Mouse (Mus musculus): ENCODE measurements around the gene Sema4b.

Gene Sema4b

DNA sequence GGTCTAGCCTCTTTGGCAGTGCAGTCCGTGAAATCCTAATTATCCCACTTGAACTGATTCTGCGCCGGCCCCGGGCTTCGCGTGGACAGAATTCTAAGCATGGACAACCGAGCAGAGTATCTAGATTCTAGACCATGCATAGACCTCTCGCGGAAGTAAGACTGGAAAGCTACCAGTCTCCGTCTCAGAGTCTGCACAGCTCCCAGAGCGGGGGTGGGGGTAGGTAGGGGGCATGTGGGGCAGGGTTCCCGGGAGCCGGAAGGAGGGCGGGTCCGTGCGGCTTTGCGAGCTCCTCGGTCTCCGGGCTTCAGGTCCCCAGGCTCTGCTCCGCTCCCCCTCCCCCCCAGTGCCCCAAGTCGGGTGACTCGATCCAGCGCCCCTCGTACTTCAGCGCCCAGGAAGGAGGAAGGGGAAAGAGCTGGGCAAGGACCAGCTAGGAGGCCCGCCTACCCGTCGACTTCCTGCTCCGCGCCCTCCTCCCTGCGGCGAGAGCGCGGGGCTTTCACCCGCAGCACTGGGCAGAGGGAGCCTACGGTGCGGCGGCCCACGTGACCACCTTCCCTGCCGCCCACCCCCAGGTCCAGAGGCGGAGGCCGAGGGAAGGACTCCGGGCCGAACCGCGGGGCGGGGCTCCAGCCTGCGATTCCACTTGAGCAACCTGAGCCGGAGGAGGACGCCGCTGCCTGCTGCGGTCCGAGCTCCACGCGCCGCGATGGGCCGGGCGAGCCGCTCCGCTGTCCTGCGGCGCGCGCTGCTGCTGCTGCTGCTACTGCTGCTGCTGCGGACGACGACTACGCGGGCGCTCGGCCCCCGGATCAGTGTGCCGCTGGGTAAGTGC, 11.5 kb downstream of the Sema4b start:
- DNase-seq (ENCODE audit: low spot score): peak; percentile 67

DNA sequence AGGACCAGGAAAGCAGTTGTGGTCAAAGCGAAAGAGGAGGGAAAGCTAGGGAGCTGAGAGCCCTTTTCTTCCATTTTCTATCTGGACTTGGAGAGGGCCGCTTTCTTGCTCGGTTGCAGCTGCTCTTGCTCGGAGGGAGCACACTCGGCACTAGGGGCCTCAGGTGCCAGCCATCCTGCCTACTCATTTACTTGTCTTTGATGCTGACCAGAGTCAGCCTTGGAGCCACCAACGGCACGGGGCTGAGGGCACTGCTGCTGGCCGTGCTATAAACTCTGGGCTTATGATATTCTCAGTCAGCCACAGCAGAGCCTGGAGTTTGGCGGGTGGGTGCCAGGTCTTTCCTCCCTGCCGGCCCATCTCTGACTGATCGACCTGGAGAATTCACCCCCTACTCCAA, 12.2 kb downstream of the Sema4b start:
- no peak for DNase-seq (ENCODE audit: low spot score)

DNA sequence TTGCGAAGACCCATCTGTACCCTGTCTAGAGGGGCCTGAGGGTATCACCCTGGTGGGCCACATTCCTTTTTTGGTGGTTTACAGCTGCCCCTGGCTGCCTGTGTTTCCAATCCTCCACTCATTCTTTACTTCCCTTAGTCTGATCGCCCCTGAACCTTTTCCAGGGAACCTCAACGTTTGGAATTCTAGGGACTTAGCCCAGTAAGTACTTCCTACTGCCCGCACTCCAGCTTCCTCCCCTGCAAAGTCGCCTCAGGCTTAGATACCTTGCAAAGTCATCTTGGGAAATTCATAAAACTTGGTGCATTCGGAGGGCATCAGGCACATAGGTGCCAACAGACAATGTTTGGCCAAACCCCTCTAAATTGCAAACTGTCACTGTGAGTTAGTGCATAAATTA, 12.6 kb downstream of the Sema4b start:
- DNase-seq (ENCODE audit: low spot score): no peak

DNA sequence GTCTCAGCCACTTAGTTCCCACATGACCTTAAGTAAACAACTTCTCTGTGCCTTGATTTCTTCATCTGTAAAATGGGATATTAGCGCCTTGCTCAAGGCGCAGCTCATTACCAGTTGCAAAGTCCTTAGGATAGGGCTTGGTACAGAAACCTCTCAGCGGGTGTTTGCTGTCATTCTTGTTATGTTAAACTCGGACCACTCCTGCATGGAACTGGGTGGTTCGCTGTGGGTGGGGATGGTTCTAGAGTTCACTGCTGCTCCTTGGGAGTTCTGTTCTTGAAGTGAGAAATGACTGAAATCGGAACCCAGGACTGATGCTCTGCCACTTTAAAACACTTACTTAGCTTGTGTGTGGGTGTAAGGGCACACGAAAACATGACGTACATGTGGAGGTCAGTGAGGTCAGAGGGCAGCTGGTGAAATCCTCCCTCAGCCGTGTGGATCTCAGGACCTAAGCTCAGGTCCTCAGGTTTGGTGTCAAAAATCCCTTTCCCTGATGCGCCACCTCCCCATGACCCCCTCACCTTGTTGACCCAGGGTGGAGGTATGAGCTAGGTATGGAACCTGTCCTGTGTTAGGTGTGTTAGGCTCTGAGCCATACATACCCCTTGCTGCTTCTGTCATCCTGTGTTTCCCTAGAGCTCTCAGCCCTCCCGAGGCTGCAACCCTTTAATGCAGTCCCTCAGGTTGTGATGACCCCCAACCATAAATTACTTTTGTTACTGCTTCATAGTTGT, 13.4 kb downstream of the Sema4b start:
- no peak for DNase-seq (ENCODE audit: low spot score)

DNA sequence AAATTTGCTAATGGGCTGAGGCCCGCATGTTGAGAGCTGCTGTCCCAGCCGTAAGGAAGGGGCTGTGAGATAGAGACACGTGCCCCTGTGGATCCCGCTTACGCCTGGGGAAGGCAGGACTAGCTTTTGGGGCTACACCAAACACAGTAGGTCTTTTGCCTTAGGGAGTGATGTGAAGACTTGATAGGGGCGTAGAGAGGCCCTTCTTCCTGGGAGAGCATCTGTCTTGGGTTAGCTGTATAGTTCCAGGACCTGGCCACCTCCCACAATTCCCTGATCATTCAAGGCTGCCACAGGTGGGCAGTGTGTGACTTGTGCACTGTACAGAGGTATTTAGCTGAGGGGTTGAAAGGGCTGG, 13.9 kb downstream of the Sema4b start:
- DNase-seq (ENCODE audit: low spot score): no peak

DNA sequence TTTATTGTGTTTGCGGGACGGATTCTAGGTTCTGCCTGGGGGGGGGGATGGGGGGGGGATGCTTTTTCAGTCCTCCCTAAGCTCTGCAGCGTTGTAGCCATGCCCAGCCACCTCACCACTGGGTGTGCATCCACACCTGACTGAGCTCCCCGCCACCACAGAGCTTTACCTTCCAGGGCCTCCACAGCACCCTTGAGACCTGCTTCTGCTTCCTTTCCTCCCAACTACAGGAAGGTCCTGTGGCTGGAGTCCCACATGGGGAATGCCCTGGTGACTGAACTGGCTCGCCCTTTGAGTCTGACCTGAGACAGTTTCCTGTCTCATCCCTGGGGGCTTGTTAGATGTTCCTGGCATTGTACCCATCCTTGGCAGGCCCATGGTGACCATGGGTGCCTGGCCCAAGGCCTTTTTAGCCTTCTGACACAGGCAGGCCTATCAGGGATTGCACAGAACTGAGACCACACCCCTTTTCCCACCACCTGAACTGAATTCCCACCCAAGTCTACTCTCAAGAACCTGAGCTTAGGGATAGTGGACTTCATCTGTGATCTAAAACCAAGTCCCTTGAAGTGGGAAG, 14.4 kb downstream of the Sema4b start:
- DNase-seq (ENCODE audit: low spot score): no peak

DNA sequence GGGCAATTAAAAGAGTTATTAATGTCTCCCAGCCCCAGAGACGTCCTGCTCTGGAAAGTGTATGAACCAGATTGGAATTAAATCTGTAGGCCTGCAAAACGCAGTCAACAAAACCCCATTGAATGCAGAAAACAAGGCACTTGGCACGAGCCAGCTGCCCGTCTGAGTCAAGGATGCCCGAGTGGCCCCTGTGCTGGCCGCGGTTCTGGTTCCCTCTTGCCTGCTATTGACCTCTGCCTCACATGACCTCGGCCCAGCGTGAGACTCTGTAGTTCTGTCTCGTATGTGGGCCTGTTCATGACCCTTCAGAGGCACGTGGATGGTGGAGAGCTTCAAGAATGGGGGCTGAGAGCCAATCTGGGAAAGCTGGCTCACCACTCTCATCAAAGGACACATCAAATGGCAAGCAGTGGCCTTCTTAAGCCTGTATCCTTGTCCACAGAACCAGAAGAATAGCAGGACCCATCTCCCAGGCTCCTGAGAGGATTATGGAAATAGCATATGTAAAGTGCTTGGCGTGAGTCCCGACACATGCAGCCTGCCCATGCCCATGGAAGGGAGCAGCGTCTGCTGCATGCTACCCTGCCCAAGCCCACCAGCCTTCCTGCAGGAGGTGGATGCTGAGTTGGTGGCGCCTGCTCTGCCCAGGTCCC, 15.4 kb downstream of the Sema4b start:
- no peak for DNase-seq (ENCODE audit: low spot score)

DNA sequence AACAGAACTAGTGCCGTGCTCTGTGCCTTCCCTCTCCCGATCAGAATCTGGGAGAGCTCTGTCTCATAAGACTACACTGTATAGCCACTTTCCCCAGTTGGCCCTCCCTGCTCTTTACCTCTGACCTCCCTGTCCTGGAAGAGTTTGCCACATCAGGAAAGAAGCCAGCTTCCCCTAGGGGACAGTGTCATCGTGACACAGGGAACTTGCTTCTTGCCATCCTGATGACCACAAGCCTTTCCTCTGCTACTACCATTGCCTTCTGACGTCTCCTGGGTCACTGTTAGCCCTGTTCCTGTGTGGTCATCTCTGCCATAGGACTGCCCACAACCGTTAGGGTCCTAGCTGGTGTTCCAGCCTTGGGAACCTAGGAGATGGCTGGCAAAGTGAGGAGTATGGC, 16.3 kb downstream of the Sema4b start:
- DNase-seq (ENCODE audit: low spot score): no peak

DNA sequence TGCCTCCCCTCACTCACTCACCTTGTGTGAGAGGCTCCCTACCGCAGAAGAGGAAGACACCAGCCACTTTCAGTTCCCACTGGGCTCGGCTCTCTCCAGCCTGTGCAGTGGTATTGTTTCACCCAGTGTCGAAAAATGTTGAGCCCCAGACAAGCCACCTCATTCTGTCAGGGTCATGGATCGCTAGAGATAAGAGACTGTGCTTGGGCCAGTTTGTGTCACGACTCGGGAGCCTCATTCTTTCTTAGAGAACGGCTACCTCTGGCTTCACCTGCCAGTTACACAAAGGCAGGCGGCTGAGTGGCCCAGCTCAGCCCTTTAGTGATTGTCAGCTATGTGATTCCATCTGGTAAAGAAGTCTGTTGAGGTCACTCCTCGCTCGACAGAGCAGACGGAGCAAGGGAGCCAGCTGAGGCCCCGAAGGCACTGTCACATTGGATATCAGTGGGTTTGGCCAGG, 17.0 kb downstream of the Sema4b start:
- DNase-seq (ENCODE audit: low spot score): no peak

DNA sequence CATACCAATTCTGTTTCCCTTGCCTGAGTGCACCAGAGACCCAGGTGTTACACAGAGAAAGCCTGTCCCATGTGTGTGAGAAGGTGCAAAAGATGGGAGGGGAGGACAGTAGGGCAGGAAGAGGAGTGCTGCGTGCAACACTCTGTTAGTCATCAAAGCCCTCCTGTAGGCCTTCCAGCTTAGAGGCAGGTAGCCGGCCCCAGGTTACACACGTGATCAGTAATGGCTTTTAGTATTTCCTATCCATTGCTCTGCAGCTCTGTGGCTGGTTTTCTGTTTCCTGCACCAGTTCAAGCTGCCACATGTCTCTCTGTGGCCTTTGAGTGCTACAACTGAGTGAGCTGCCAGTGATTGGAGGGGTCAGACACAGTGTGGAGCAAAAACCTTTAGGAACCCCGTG, 17.7 kb downstream of the Sema4b start:
- DNase-seq (ENCODE audit: low spot score): no peak

DNA sequence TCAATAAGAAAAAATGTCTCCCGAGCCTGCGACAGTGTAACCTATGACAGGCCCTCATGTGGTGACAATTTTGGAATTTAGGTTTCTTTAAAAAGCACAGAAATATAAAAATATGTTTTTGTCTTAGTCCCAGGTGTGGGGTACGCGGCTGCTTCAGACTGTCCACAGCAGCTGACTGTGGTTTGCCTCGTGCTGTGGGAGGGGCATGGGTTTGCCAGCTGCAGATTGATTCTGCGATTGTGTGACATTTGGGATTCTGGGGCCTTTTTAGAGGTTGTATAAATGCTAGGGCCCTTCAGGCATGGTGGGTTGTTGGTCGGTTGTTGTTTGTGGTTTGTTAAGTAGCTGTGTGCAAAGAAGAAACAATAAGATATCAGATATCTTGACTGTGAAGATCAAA, 18.3 kb downstream of the Sema4b start:
- no peak for DNase-seq (ENCODE audit: low spot score)

DNA sequence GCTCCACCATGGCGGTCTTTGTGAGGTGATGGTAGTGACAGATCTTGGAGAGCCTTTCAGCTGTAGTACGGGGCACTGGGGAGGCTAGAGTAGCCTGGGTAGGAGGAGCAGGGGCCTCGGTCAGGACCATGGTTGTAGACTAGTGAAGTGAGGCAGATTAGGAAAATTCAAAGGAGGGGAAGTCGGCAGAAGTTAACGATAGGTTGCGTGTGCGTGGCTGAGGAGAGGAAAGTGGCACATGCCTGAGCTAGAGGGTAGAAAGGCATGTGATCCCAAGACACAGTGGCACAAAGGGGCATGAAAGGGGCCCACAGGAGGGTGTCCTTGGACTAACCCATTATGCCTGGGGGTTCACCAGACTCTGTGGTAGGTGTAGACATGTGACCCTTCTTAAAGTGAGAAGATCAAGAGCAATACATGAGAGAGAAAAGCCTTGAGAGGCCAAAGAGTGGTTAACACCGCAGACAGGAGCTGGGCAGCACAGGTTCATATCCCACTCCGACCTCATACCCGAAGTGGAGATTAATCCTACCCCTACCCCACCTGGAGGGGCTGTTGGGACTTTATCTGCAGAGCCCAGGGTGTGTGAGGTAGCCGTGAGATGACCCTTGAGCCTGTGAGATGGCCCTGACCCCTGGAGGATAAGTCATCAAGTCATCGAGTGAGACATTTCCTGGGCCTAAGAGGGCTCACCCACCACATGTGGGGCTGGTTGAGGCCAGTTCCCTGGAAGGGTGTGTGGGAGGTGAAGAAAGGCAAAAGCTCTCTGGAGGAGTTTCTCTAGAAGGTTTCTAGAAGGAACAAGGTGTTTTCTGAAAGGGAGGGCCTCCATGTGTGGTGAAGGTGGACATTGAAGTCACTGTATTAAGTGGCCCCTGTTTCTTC, 19.3 kb downstream of the Sema4b start:
- no peak for DNase-seq (ENCODE audit: low spot score)

DNA sequence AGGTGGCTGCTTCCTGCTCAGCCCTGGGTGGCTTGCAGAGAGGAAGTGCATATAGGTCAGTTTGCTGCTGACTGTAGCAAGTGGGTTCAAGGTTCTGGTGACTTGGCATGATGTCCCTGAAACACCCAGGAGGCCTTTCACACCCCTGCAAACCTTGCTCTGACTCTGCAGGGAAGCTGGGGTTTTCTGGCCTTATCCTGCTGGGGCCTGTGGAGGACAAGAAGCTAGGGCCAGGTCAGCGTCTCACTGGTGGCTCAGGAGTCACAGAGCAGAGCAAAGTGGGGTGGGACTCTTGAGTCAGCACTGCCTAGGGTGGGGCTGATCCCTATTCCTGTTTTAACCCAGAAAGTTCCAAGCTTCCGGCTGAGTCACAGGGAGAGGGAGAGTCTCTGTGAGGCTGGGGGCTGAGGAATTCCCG, 20.7 kb downstream of the Sema4b start:
- no peak for DNase-seq (ENCODE audit: low spot score)

DNA sequence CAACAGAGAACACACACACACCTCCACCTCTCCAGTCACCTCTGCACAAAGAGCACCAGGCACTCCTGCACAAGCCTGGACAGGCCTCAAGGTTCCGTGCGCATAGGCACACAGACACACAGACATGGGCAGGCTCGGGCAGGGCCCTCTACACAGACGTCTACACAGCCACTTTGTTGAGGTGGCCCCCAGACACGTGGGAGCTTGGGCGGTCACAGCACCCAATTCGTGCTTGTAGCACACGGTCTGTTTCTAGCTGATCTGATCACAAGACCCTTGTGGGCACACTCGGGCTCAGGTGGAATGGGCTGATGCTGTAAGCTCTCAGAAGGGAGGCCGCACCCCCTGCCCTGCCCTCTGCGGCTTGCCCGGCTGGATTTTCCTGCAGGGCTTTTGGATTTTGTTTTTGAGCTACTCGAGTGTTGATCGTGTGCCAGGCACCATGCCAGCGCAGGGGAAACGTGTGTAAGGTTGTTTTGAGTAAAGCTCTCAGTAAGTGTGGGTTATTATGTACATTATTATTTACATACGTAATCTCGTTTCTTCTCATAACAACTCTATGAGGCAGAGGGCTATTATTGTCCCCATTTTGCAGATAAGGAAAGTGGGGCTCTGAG, 21.5 kb downstream of the Sema4b start:
- no peak for DNase-seq (ENCODE audit: low spot score)

DNA sequence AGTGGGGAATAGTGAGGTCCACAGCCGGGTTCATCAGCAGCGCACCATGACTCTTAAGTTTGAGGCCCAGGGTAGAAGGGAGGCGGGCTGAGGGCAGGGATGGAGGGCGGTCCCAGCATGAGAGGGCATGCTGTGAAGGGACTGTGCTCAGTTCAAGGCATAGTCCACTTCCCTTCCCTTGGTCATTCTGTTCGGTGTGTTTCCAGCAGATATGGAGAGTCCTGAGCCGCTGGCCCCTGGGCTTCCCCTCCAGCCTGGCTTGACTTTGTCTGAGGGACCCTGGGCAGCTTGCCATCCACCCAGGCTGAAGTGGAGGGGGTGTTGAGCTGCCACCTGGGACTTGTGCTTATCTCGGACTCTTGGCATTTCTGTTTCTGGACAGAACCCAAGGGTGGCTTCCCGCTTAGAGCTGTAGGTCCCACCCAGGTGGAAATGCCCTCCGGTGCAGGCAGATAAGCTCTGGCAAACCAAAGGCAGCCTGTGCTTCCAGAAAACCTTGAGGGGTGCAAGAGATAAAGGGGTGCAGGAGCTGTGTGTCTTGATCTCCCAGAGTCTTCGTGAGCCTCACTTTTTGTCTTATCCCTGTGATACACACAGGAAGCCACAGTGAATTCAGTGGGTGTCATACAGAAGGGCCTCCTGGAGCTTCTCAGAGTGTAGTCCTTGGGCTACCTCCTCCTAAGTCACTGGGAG, 22.2 kb downstream of the Sema4b start:
- DNase-seq (ENCODE audit: low spot score): no peak

DNA sequence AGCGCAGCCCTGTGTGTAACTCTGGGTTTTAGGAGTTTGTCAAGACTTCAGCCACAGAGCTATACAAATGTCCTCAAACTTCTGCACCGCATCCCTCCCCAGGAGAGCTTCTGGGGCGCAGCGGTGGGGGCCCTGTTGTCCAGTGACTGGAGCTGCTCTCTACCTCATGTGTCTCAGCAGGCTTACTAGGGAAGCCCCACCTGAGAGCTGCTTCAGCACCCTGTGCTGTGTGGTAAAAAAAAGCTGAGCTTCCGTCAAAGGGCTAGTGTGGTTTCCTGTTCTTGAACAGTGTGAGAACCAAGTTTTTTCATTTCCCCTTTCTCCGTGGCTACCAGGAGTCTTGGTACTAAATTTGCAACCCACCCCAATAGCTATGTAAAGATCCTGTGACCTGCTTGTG, 23.0 kb downstream of the Sema4b start:
- no peak for DNase-seq (ENCODE audit: low spot score)

DNA sequence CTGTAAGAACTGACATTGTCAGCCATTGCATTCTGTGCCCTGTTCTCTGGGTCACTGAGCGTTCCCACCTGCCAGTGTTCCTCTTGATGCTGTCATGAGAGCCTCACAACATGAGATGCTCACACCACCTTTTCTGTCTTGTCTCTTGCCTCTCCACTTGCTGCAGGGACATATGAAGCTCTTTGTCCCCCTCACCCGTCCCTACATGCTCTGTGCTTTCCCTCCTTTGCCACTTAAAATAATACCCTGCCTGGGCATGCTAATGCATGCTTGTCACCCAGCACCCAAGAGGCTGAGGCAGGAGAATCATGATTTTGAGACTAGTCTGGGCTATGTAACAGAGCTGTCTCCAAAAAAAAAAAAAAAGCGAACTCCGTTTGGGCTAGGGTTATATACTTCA, 24.3 kb downstream of the Sema4b start:
- no peak for DNase-seq (ENCODE audit: low spot score)

DNA sequence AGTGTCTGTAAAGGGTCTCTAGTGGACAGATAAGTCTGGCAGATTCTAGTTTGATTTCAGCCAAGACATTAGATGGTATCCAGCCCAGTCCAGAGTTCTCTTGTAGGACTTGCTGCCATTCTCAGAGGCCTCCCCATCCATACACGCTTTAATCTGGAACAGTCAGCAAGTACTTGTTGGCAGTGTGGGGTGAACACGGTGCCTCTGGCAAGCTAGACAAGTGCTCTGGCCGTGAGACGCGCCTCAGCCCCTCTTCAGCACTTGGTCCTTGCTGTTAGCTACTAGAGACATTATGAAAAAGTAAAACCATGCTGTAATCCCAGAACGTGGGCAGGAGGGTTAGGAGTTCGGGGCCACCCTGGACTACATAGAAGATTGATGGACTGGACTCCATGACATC, 27.0 kb downstream of the Sema4b start:
- no peak for DNase-seq (ENCODE audit: low spot score)

DNA sequence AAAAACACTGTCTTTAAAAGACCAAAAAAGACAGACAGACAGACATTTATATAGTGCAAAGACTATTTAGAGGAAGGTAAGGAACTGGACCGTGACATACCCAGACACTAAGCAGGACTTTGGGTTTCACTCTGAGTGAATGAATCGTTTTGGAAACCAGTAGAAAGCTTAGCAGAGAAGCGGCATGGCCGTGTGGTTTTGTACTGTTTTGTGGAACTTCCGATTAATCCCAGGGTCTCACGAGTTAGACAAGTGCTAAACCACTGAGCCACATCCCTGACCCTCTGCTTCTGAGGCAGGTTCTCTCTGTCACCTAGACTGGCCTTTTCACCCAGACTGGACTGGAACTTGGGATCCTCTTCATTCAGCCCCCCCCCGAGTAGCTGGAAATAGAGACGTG, 27.8 kb downstream of the Sema4b start:
- DNase-seq (ENCODE audit: low spot score): no peak

DNA sequence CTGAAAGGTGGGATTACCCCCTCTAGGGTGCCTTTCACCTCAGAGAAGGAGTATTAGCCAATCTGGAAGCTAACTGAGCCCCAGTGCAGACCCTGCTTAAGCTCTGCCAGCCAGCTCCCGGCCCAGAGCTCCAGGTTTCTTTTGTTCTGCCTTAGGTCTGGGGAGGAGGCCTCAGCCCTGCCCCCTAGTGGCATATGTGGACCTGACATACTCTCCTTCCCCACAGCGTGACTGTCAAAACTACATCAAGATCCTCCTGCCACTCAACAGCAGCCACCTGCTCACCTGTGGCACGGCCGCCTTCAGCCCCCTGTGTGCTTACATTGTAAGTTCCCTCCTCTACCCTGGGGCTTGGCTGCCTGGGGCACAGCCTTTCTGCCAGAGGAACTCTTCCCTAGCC, 28.8 kb downstream of the Sema4b start:
- peak; percentile 52 for DNase-seq (ENCODE audit: low spot score)

DNA sequence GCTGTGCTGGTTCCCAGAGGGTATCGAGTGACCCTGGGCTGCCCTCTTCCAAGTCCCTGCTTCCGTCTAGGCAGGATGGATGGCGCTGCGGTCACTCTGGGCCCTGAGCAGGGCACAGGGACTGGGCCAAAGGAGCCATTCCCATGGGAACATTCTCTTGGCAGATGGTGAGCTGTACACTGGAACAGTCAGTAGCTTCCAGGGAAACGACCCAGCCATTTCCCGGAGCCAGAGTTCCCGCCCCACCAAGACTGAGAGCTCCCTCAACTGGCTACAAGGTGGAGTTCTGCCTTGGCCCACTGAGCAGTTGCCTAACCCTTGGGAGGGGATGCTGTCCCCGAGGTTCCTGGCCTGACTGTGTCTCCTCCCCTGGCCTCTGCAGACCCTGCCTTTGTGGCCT, 29.9 kb downstream of the Sema4b start:
- no peak for DNase-seq (ENCODE audit: low spot score)
